Mouse (Mus musculus): ENCODE data around the gene Ggta1. TPM values are rescaled to one million over a fixed set of nuclear protein-coding genes. Genes with fewer than 3 reads are reported as not detected.

Gene Ggta1
- total and polyA plus RNA-seq, 3 experiments, result 40.5 to 55.8 (median 46.9) TPM

- TF ChIP-seq ZMIZ1 (IDR thresholded peaks at IDR 0.05; ENCODE audit: low read depth, low read length) (peak; percentile 42; the same call in 1 of the 2 replicates), SMC3 (IDR thresholded peaks at IDR 0.05; ENCODE audit: low read depth, low read length) (no peak), HCFC1 (IDR thresholded peaks at IDR 0.05; ENCODE audit: low read depth, low read length) (peak; percentile 24; the same call in 1 of the 2 replicates), JUND (conservative IDR thresholded peaks at IDR 0.05; ENCODE audit: low read depth, low read length) (no peak), E2F4 (IDR thresholded peaks at IDR 0.05; ENCODE audit: insufficient replicate concordance, low read depth, low read length) (no peak), CHD1 (IDR thresholded peaks at IDR 0.05; ENCODE audit: low read depth, low read length) (0 out of 2 replicates have a peak, but pooled peaks have one; percentile 53), EP300 (IDR thresholded peaks at IDR 0.05; ENCODE audit: low read length) (no peak), MAFK (IDR thresholded peaks at IDR 0.05; ENCODE audit: insufficient replicate concordance, low read length) (no peak), IRF4 (IDR thresholded peaks at IDR 0.05; ENCODE audit: low read depth, low read length) (no peak; the same call in 1 of the 2 replicates), JUN (IDR thresholded peaks at IDR 0.05; ENCODE audit: insufficient read depth, low read depth, low read length) (no peak), MXI1 (IDR thresholded peaks at IDR 0.05; ENCODE audit: low read depth, low read length) (0 out of 2 replicates have a peak, but pooled peaks have one; percentile 40), USF2 (conservative IDR thresholded peaks at IDR 0.05; ENCODE audit: low read depth, low read length) (no peak), NRF1 (IDR thresholded peaks at IDR 0.05; ENCODE audit: low read depth, low read length) (no peak)
Observed at GRCm38 (mm10) chr2:35461131-35461947, 1.7 kb downstream of the Ggta1 start (continued).

- H3K9me3 ChIP-seq (replicated peaks; ENCODE audit: low read length), result peaks cover 7% of the 10 kb centered on the region
- peak overlapping the region; percentile 69 to 84 (median 71) for H3K4me3 ChIP-seq (replicated peaks in 1 of 3; ENCODE audit: low read depth in 2 of 3, low read length in 2 of 3, poor library complexity in 1 of 3)
- no peaks in the 10 kb centered on the region for H3K27me3 ChIP-seq (replicated peaks)
- no peak for DNase-seq (ENCODE audit: extremely low read depth)
- TF ChIP-seq TCF12 (IDR thresholded peaks at IDR 0.05; ENCODE audit: low read depth, low read length) (no peak), RAD21 (IDR thresholded peaks at IDR 0.05; ENCODE audit: low read depth, low read length) (no peak), SIN3A (IDR thresholded peaks at IDR 0.05; ENCODE audit: low read length) (peak; percentile 17; the same call in 1 of the 2 replicates), ELF1 (IDR thresholded peaks at IDR 0.05; ENCODE audit: low read depth, low read length) (0 out of 2 replicates have a peak, but pooled peaks have one; percentile 32), MEF2A (IDR thresholded peaks at IDR 0.05; ENCODE audit: borderline replicate concordance, low read depth, low read length) (no peak), IRF4 (IDR thresholded peaks at IDR 0.05; ENCODE audit: low read depth, low read length) (0 out of 2 replicates have a peak, but pooled peaks have one; percentile 6), KAT2A (IDR thresholded peaks at IDR 0.05; ENCODE audit: insufficient replicate concordance, low read length) (no peak)
- H3K36me3 ChIP-seq (replicated peaks in 1 of 2; ENCODE audit: control insufficient read depth in 1 of 2, insufficient read depth in 1 of 2, low read length in 1 of 2), result peaks cover 2 to 20% of the 10 kb centered on the region in 2 experiments
- peaks cover 43% of the 10 kb centered on the region for H3K79me2 ChIP-seq (replicated peaks; ENCODE audit: control insufficient read depth, extremely low read depth, insufficient read depth, poor library complexity, severe bottlenecking)
- peak overlapping the region; percentile 93 for H3K4me2 ChIP-seq (ENCODE audit: insufficient read depth, low read depth, poor library complexity, severe bottlenecking)
- in situ Hi-C loops (cut with MboI; ENCODE audit: low pct_ligation_motif_present, low pct_unique_long_range_greater_than_20kb, low sequenced_read_pairs) (loop anchor here (5.0 kb wide), 1 partner anchor 37 kb away; no protein-coding TSS in a partner anchor), dilution Hi-C loops (cut with MboI; ENCODE audit: extremely low pct_ligation_motif_present, extremely low pct_unique_long_range_greater_than_20kb, low sequenced_read_pairs) (no loop called here)
- H3K27ac ChIP-seq (ENCODE audit: insufficient read depth, low read depth), result peak overlapping the region; percentile 40; the same call in 1 of the 2 replicates
- H3K9ac ChIP-seq (ENCODE audit: insufficient read depth, low read depth), result peak overlapping the region; percentile 76
- peaks cover 3 to 27% of the 10 kb centered on the region in 2 experiments; a peak in 3 of 4 replicates for H3K4me1 ChIP-seq (ENCODE audit: control insufficient read depth in 1 of 2, insufficient read depth in 2 of 2)
Observed at GRCm38 (mm10) chr2:35460378-35460880, 2.6 kb downstream of the Ggta1 start.

Data from CH12.LX (cell line).